Mouse (Mus musculus): ENCODE data around the gene Tram2. TPM values are rescaled to one million over a fixed set of nuclear protein-coding genes. Genes with fewer than 3 reads are reported as not detected.
A peak's percentile ranks its signal among the peaks of the same experiment; 100 is the strongest.

The Tram2 gene
- total RNA-seq (2014; fragmentation: Nextera tagmentation) (1.8 and 2.9 TPM in 2 replicates), total RNA-seq (2017) (0.19 and 1.1 TPM in 2 replicates)

DNA sequence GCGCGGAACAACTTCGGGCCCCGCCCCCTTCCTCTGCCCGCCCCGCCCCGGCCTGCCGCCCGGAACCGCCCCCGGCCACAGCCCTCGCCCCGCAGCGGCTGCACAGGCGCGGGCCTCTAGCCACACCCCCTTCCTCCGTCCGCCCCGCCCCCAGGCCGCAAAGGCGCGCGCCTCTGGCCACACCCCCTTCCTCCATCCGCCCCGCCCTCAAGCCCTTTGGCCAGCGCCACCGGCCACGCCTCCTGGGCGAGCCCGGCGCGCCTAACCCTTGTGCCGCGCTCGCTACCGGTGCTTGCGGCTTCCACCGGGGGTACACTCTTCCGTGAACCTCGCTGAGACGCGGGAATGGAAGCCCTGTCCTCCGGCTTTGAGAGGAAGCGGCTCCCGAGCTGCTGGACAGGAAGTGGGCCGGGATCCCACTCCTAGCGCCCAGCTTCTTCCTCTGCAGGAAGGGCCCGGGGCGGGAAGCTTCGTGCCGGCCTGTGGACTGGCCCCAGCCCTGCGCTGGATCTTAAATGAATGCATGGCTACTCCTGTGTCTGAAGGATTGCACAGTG, at the start of gene Tram2:
Gene Tram2, minus strand, starts transcription at position 13 of the 557 bp plus-strand sequence.
- ATAC-seq (replicated peaks; ENCODE audit: low FRiP score, low TSS enrichment, poor library complexity, severe bottlenecking) = peak; percentile 91

DNA sequence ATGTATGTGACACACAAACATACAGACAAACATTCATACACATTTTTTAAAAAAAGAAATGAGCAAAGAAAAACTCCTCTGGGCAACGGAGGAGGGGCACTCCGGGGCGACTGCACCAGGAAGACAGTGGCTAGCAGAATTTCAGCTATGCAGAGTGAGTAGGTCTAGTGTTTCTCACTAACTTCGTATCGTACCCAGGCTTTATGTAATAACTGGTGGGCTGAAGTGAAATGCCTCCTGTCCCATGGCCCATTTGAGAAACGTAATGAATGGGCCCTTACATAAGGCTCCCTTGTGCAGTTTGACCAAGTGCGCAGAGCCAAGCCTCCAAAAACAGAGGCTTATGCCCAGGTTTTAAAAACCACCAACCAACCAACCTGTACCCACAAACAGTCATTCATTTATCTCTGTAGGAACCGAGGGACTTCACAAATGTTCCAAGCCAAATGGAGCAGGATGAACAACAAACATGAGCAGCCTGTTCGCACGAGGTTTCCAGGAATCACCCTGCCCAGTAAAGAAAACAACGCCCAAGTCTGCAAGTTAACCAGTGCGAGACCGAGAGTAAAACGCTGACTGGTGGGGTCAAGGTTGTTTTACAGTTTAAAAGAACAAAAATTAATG, 45.8 kb upstream of the Tram2 start:
- no peak for ATAC-seq (replicated peaks; ENCODE audit: low FRiP score, low TSS enrichment, poor library complexity, severe bottlenecking)

DNA sequence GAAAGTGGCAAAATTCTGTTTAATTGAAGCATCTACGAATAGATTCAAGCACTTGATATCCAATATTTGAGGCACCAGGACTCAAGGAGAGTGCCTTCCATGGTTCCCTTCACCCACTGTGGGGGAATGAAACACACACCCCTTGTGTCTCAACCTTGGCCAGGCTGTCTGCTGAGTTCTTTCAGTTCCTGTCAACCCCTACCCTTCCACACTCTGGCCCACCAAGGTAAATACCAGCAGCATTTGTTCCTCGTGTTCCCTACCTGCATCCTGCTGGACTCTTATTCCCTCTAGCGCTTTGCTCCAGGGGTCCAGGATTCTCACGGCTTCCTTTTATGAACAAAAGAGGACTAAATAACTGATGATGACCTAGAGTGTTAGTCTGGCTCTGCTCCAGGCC, 24.8 kb upstream of the Tram2 start:
- no peak for ATAC-seq (replicated peaks; ENCODE audit: low FRiP score, low TSS enrichment, poor library complexity, severe bottlenecking)

DNA sequence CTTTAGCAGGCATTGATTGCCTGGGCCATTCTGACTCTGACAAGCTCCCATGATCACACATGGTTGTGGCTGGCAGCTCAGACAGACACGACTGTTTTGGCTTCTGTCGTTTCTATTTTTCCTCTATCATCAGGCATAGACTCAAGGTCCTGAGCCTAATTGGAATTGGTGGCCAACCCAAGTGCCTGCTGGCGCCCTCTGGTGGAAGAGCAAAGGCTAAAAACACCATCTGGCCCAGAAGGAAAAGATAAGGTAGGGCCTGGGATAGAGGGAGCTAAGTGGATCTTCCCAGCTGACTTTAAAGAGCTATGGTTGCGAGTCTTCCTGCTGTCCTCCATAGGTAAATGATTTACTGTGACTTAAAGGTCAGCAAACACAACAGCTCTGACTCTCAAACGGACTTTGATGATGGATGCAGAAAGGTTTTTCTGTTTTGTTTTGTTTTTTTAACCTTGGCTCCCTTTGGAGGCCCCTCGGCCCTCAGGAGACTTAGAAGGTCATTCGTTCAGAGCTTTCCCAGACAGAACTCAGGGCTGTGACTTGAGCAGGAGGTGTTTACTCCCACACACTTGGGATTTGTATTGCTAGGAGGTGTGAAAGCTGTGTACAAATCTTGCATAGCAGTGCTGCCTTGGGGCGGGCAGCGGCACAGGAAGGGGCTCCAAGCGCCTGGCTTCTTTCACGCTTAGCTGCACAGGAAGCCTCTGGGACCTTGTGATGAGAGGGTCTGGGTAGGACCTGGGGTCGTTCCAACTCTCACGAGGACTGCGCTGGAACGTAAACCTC, 22.4 kb upstream of the Tram2 start:
- peak; percentile 79 for ATAC-seq (replicated peaks; ENCODE audit: low FRiP score, low TSS enrichment, poor library complexity, severe bottlenecking)

DNA sequence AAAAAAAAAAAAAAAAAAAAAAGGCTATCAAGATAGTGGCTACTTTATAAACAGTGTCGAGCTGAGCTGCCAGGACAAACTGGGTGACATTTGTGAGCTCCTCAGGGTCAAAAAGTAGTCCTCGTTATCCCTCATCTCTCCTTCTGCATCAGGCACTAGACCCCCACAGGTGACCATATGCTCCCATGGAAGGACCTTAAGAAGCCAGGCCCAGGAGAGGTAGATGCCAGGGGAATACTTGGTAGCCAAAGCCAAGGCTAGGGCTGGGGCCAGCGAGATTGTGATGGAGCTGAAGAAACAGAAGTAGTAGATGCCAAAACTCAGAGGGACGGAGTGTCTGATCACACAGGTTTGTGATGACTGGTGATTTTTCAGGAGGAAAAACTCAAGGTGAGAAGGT, 21.7 kb upstream of the Tram2 start:
- ATAC-seq (replicated peaks; ENCODE audit: low FRiP score, low TSS enrichment, poor library complexity, severe bottlenecking) = no peak

DNA sequence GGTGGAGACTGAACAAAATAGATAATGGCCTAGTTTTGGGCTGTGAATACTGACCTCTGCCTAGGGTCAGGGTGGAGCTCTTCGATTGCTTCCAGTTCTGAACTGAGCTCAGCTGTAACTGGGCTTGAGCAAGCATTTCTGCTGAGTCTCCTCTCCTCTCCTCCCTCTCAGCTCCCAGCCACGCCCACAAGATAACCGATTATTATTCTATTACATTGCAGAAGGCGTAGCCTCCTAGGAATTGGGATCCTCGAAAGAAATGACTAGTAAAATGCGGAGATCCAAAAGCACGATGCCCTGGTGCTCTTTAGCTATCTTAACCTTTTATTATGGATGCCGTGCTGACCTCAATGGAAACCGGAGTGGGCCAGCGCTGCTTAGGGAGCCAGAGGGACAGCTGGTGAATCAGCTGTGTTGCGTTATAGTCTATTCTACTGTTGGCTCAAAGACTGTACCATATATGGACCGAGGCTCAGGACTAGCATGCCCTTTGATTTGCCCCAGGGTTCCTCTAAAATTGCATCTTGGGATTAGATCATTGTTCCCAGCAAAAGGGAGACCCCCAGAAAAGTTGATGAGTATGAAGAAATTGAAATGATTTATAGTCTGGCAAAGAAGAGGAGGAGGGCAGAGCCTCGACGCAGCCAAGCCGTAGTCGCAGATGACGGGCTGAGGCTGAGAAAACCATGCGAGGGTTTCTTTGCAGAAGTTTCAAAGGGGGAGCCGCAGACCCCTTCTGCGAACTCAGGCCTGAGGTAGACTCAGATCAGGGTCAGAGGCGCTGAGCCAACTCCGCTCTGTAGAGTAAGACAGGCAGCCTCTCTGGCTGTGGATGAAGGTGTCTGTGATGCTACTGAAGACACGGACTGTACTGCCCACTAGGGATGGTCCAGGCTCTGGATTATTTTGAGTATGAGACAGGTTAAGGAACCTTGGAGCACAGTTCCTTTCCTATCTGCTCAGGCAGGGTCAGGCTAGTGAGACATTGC, 18.3 kb upstream of the Tram2 start:
- ATAC-seq (replicated peaks; ENCODE audit: low FRiP score, low TSS enrichment, poor library complexity, severe bottlenecking) = peak; percentile 61

DNA sequence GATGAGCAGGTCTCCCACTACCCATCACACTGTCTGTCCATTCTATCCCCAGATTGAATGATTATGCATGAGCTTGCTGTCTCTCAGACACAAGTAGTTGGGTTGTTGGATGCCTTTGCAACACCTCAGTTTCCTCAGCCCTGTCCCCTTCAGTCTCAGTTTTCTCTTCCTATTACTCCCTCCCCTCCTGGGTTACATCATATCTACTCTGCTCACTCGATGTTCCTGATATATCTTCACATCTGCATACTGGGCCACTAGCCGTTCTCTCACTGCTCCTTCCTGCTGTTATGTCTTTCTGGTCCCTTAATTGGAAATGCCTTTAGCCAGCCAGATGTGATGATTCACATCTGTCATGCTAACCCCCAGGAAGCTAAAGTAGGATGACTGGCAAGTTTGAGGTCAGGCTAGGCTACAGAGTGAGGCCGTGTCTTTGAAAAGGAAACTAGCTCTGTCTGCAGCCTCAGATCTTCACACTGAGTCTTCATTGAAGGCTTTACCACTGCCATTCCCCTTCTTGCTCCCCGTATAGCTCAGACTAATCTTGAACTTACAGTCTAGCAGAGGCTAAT, 15.7 kb upstream of the Tram2 start:
- ATAC-seq (replicated peaks; ENCODE audit: low FRiP score, low TSS enrichment, poor library complexity, severe bottlenecking) = peak; percentile 59

DNA sequence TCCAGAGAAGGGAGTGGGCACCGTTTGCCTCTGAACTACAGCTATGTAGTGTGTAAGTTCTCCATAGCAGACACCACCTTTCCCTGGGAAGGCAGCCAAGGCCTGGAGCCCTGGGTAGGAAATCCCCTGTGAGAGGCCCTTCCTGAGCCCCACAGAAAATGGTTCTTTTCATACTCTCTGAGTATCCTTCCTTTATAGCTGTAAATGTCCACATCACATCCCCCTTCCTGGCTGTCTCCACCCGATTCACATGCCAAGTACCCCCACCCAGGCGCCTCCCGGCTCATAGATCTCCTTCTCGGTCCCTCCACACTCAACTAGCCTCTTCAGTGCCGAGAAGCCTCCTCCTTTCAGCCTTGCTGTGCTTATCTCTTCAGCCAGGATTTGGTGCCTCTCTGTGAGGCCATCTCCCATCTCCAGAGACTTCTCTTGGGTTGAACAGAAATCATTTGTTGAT, 10.7 kb upstream of the Tram2 start:
- peak; percentile 81 for ATAC-seq (replicated peaks; ENCODE audit: low FRiP score, low TSS enrichment, poor library complexity, severe bottlenecking)

DNA sequence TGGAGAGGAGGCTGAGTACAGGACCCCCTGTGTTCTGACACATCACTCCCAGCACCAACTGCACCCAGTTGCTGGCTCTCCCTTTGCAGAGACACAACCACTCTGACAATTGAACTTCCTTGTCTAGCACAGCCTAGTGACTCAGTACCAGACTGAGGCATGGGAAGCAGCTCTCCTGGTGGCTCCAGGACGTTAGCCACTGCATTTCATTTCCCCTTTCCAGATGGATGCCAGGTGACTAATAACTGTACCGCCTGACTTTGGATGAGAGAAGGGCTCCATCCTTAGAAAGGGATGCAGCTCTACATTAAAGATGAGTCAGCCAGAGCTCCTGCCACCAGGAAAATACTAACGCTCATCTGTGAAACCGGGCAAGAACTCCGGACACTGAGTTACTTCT, 7.3 kb upstream of the Tram2 start:
- no peak for ATAC-seq (replicated peaks; ENCODE audit: low FRiP score, low TSS enrichment, poor library complexity, severe bottlenecking)

DNA sequence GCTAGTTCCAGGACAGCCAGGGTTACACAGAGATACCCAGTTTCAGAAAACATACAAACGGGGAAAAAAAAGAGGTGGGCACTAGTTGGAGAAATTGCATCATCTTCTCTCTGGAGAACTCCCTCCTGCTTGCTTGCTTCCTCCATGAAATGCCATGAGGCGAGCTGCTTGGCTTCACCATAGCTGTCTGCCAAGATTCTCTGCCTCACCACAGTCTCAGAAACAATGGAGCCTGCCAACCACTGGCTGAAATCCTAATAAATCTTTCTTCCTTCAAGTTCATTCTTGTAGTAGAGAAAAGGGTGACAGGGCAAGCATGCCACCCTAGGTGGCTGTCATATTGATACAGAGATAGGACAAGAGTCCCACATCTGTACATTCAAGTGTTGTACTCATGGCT, 5.6 kb upstream of the Tram2 start:
- ATAC-seq (replicated peaks; ENCODE audit: low FRiP score, low TSS enrichment, poor library complexity, severe bottlenecking) = no peak

DNA sequence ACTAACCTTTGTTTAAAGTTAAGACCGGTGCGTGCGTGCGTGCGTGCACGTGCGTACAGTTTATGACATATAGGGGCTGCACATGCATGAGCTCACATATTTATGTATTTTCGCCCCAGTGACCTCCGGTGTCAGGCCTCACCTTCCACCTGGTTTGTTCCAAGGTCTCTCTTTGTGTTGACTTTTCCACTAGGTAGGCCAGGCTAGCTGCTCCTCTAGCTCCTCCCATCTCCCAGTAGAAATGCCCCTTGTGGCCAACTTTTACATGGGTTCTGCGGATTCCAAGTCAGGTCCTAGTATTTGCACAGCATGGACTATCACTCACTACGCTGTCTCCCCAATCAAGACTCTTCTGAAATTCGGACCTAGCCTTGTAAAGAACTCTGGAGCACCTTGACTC, 1.3 kb upstream of the Tram2 start:
- no peak for ATAC-seq (replicated peaks; ENCODE audit: low FRiP score, low TSS enrichment, poor library complexity, severe bottlenecking)

DNA sequence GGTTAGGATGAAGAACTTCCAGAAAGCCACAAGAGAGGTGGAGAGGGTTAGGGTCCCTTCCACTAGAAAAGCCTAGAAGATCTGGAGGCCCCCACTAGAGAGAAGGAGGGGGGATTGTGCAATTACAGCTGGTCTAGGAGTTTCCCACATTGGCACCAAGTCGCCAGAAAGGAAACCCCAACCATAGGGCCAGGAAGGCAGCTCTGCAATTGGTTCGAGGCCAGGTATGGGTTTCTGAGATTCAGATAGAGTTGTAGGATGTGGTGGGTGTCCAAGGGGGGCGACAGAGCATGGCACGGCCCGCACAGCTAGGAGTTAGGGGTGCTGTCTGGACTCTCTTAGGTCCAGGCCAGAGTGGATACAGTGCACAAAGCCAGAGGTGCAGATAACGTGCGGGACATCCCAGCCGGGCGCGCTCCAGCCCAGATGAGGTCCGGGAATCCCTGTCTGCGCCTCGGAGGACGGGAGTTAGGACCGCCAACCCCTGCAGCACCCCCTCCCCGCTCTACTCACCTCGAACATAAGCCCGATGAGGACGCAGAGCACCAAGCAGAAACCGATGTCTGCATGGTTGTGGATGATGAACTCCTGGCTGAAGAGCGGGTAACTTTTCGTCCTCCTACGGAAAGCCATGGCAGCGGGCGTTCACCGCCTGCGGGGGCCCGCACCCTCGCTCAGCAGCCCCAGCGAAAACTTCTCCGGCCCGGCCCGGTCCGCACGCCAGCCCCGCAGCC, 381 bp downstream of the Tram2 start:
- peak; percentile 24 for ATAC-seq (replicated peaks; ENCODE audit: low FRiP score, low TSS enrichment, poor library complexity, severe bottlenecking)

DNA sequence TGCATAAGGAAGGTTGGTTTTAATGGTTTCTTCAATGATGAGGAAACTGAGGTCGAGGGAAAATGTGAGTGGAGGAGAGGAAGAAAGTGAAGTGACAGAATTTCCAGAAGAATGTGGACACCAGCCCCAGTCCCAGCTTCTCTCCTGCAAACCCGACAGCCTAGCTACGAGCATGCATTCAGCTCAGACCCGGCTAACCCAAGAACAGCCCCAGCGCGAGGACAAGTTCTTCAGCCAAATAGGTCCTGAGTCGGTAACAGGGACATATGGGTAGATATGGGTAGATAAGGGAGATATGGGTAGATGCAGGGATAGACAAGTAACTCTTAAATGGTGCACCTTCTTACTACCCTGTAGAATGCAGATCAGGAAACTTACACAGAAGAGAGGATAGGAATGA, 1.4 kb downstream of the Tram2 start:
- ATAC-seq (replicated peaks; ENCODE audit: low FRiP score, low TSS enrichment, poor library complexity, severe bottlenecking) = no peak

DNA sequence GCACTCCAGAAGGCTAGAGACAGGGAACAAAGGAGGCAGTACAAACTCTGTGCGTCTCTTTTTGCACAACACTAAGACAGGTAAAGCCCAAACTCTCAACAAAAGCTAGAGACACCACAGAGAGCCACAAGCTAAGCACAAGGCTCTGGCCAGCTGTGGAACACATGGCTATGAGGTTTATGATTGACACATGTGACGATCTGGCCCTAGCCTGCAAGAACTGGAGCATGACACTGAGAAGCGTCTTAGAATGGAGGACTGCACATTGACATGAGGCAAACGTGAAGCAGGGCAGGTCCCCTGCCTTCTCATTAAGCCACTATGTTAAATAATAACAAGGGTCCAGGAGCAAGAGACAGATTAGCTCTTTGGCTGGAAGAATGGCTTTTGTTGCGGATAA, 1.8 kb downstream of the Tram2 start:
- ATAC-seq (replicated peaks; ENCODE audit: low FRiP score, low TSS enrichment, poor library complexity, severe bottlenecking) = no peak

DNA sequence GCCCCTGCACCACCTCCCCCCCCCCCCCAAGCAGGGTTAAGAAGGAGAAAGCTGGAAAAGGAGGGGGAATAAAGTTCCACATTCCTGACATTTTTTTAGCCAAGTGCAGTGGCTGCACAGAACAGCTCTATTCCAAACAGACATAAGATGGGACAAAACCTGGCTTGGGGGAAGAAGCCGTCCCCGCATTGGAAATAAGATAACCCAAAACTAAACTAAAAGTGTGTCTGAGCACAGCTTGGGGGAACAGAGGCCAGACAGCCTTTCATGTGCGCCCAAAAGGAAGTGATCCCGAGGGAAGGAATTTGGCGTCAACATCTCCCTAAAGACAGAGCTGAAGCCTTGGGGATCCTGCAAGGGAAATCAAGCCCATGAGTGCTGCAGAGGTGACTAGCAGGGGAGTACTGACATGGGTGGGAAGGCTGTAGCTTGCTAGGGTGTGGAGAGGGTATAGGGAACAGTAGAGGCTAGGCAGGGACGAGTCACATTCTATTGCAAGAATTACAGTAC, 3.0 kb downstream of the Tram2 start:
- no peak for ATAC-seq (replicated peaks; ENCODE audit: low FRiP score, low TSS enrichment, poor library complexity, severe bottlenecking)

DNA sequence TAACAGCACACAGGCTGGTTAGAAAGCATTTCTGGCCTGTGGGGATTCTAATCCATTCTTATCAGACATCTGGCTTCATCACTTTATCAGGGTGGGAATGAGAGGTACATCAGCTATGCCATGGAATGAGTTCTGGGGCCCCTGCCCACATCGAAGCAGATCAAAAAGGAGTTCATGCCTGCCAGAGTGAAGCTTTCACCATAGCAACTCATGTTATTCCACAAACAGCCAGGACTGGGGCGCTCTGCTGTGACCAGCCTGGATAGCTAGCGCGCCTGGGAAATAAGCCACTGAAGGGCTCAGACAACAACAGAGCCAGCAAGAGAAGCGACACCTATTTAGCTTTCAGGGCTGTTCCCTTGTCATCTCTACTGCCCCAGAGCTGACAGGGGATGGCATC, 4.8 kb downstream of the Tram2 start:
- no peak for ATAC-seq (replicated peaks; ENCODE audit: low FRiP score, low TSS enrichment, poor library complexity, severe bottlenecking)

DNA sequence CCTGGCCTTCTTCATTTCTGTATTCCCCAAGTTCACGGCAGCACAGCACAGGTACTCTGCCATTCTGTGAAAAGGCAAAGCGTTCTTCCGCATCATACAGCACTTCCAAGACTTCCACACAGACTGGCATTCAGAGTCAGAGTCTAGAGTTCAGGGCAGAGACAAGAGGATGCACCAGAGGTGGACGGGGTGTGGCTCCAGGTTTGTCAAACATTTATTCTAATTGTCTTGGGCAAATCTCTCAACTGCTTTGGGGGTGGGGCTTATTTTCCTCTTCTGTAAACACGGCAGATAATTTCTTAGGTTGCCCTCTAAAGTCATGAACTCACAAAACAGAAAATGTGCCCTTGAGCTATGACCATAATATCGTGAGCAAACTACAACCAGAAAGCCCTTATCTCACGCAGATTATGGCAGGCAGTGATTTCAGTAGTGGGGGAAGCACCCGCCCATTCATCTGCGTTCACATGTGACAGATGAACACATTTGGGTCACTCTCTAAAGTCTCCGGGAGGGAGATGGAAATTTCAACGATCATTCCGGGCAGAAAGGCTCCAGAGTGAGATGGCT, 6.1 kb downstream of the Tram2 start:
- no peak for ATAC-seq (replicated peaks; ENCODE audit: low FRiP score, low TSS enrichment, poor library complexity, severe bottlenecking)

DNA sequence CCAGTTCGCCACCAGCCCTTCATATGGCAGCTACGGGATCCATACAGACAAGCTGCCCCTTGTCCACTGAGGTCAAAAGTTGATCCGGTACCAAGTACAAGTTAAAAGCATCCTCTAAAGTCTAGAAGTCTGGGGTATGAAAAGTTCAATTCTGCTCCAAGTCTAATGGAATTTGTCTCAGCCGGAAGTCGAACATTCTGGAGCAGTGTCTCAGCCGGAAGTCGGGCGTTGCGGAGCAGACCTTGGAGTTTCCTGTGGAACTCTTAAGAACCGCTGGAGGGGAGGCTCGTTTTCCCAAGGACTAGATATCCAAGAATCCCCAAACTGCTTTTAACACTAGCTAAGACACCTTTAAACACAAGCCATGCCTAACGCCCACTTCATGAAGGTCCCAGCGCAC, 8.4 kb downstream of the Tram2 start:
- no peak for ATAC-seq (replicated peaks; ENCODE audit: low FRiP score, low TSS enrichment, poor library complexity, severe bottlenecking)

Measured in megakaryocyte-erythroid progenitor cell, adult 5-6 weeks (primary cell).